8 mouse cellular contexts compared by ENCODE assay signal in genomic region chr10:34297980-34298753, GRCm38 (mm10). TPM values are rescaled to one million over a fixed set of nuclear protein-coding genes. Genes with fewer than 3 reads are reported as not detected.
DNase-seq lines count a peak whose midpoint lies in the region; ATAC-seq and TF ChIP-seq lines count a peak whose summit lies in the region.

No protein-coding gene starts in this region.

- TF ChIP-seq CTCF in bone marrow, adult 2 months (IDR thresholded peaks at IDR 0.05; ENCODE audit: control insufficient read depth, insufficient read depth, low read length): no peak

- H3K4me2 ChIP-seq in kidney, embryonic 16.5 days (replicated peaks; ENCODE audit: low read depth, low read length): peak overlapping the region; percentile 94
- peak overlapping the region; percentile 82 for H3K4me2 ChIP-seq in forebrain, embryonic 14.5 days (ENCODE audit: low read length)
- peak overlapping the region; percentile 97 for H3K4me2 ChIP-seq in midbrain, embryonic 16.5 days (ENCODE audit: low read length)

- ATAC-seq in kidney, embryonic 16.5 days (ENCODE audit: low FRiP score, low TSS enrichment): peak; percentile 24; the same call in 1 of the 2 replicates
- peak; percentile 6; the same call in 1 of the 2 replicates for ATAC-seq in forebrain, embryonic 14.5 days
- peak; percentile 4 for ATAC-seq in inflammation-experienced regulatory T-cells, adult 6 months
- ATAC-seq in midbrain, embryonic 16.5 days: peak; percentile 34

- 42% methylated on average over 25 of the region's 25 CpGs for WGBS in kidney, embryonic 16.5 days
- 44% methylated on average over 25 of the region's 25 CpGs for WGBS in bone marrow, adult 2 months
- 45% methylated on average over 25 of the region's 25 CpGs for WGBS in forebrain, embryonic 14.5 days
- WGBS in midbrain, embryonic 16.5 days: 44% methylated on average over 25 of the region's 25 CpGs

- no peak for TF ChIP-seq POLR2A in bone marrow, adult 2 months (IDR thresholded peaks at IDR 0.05; ENCODE audit: borderline replicate concordance, control insufficient read depth, low read depth, low read length)

- H3K9ac ChIP-seq in kidney, embryonic 16.5 days (replicated peaks; ENCODE audit: low read length): peak overlapping the region; percentile 72
- H3K9ac ChIP-seq in forebrain, embryonic 14.5 days (ENCODE audit: low read length): peak overlapping the region; percentile 95
- peak overlapping the region; percentile 97 for H3K9ac ChIP-seq in midbrain, embryonic 16.5 days (ENCODE audit: low read depth, low read length)

- DNase-seq in kidney, postnatal 4 days: no peak
- DNase-seq in forebrain, embryonic 14.5 days (ENCODE audit: low spot score): no peak
- no peak for DNase-seq in B cell, adult 2 months
- no peak for DNase-seq in natural killer cell, adult 2 months (ENCODE audit: low spot score in 2 of 2)

- H3K9me3 ChIP-seq in kidney, embryonic 16.5 days (ENCODE audit: low read length): no peaks in the 10 kb centered on the region
- H3K9me3 ChIP-seq in forebrain, embryonic 14.5 days (replicated peaks; ENCODE audit: control insufficient read depth, low read length): no peaks in the 10 kb centered on the region
- H3K9me3 ChIP-seq in midbrain, embryonic 16.5 days (replicated peaks; ENCODE audit: control insufficient read depth, low read length, poor library complexity, severe bottlenecking): no peaks in the 10 kb centered on the region

- no peaks in the 10 kb centered on the region for H3K27me3 ChIP-seq in kidney, embryonic 16.5 days (ENCODE audit: insufficient read depth, low read length)
- no peaks in the 10 kb centered on the region for H3K27me3 ChIP-seq in forebrain, embryonic 14.5 days (replicated peaks; ENCODE audit: control insufficient read depth, insufficient read depth, low read length)
- no peaks in the 10 kb centered on the region for H3K27me3 ChIP-seq in midbrain, embryonic 16.5 days (ENCODE audit: control insufficient read depth, insufficient read depth, low read depth, low read length)

- H3K4me1 ChIP-seq in kidney, embryonic 16.5 days (ENCODE audit: insufficient read depth, low read length): peaks cover 24% of the 10 kb centered on the region
- no peaks in the 10 kb centered on the region; the same call in 1 of the 2 replicates for H3K4me1 ChIP-seq in bone marrow, adult 2 months (ENCODE audit: control insufficient read depth, insufficient read depth, low read length)
- peaks cover 14% of the 10 kb centered on the region for H3K4me1 ChIP-seq in forebrain, embryonic 14.5 days (ENCODE audit: control insufficient read depth, insufficient read depth, low read length)
- H3K4me1 ChIP-seq in midbrain, embryonic 16.5 days (ENCODE audit: control insufficient read depth, insufficient read depth, low read length): peaks cover 32% of the 10 kb centered on the region

- H3K36me3 ChIP-seq in kidney, embryonic 16.5 days (ENCODE audit: insufficient read depth, low read length): no peaks in the 10 kb centered on the region
- H3K36me3 ChIP-seq in forebrain, embryonic 14.5 days (ENCODE audit: control insufficient read depth, insufficient read depth, low read length): 0 out of 2 replicates have a peak, but pooled peaks cover 6% of the 10 kb centered on the region
- no peaks in the 10 kb centered on the region for H3K36me3 ChIP-seq in midbrain, embryonic 16.5 days (ENCODE audit: control insufficient read depth, insufficient read depth, low read length)

- H3K27ac ChIP-seq in kidney, embryonic 16.5 days (ENCODE audit: low read length): no peak overlapping the region
- H3K27ac ChIP-seq in bone marrow, adult 2 months (ENCODE audit: control insufficient read depth, insufficient read depth, low read depth, low read length, poor library complexity): peak overlapping the region; percentile 6; the same call in 1 of the 2 replicates
- H3K27ac ChIP-seq in forebrain, embryonic 14.5 days (ENCODE audit: low read depth, low read length): peak overlapping the region; percentile 99
- H3K27ac ChIP-seq in midbrain, embryonic 16.5 days (ENCODE audit: low read length): peak overlapping the region; percentile 98

- H3K4me3 ChIP-seq in kidney, embryonic 16.5 days (ENCODE audit: low read length): peak overlapping the region; percentile 77
- peak overlapping the region; percentile 70 for H3K4me3 ChIP-seq in bone marrow, adult 2 months (replicated peaks; ENCODE audit: control insufficient read depth, low read depth, low read length)
- H3K4me3 ChIP-seq in forebrain, embryonic 14.5 days (ENCODE audit: low read depth, low read length): peak overlapping the region; percentile 69
- H3K4me3 ChIP-seq in midbrain, embryonic 16.5 days (ENCODE audit: low read depth, low read length): peak overlapping the region; percentile 68

RNA-seq across cellular contexts. Expression of gene Tspyl4, which starts 0.9 kb away (rescaled TPM):
- 10.7 and 12.3 TPM in 2 replicates for polyA plus RNA-seq in kidney, embryonic 16.5 days (2015; fragmentation: Nextera tagmentation; extraction: Ambion mirVana)
- 1.5 and 7.7 TPM in 2 replicates for polyA plus RNA-seq in bone marrow, adult 2 months (2011; ENCODE audit: insufficient read depth, insufficient read length, low replicate concordance, missing spikeins)
- polyA plus RNA-seq in forebrain, embryonic 14.5 days (2014; fragmentation: Nextera tagmentation; extraction: Ambion mirVana): 88.2 and 103 TPM in 2 replicates
- 10 to 100 TPM; 11.8 to 18.2 (median 16.2) TPM for polyA plus RNA-seq in inflammation-experienced regulatory T-cells, adult 6 months (2017; shearing (Covaris generic))
- 406 and 423 TPM in 2 replicates for polyA plus RNA-seq in midbrain, embryonic 16.5 days (2015; fragmentation: Nextera tagmentation; extraction: Ambion mirVana)

RNA-seq across cellular contexts. Expression of gene Tspyl1, which starts 16.2 kb away (rescaled TPM):
- polyA plus RNA-seq in kidney, embryonic 16.5 days (2015; fragmentation: Nextera tagmentation; extraction: Ambion mirVana): 54.9 and 62.6 TPM in 2 replicates
- polyA plus RNA-seq in bone marrow, adult 2 months (2011; ENCODE audit: insufficient read depth, insufficient read length, low replicate concordance, missing spikeins): 12.2 and 18.2 TPM in 2 replicates
- 70.6 and 75.6 TPM in 2 replicates for polyA plus RNA-seq in forebrain, embryonic 14.5 days (2014; fragmentation: Nextera tagmentation; extraction: Ambion mirVana)
- 10 to 100 TPM; 36.1 to 49.1 (median 40.1) TPM for polyA plus RNA-seq in inflammation-experienced regulatory T-cells, adult 6 months (2017; shearing (Covaris generic))
- 128 and 149 TPM in 2 replicates for polyA plus RNA-seq in midbrain, embryonic 16.5 days (2015; fragmentation: Nextera tagmentation; extraction: Ambion mirVana)
